Mouse (Mus musculus) right cerebral cortex, postnatal 4 days (tissue): ENCODE results near the gene Smarca4.
"Not testable (repeated sequence)": the region's sequence is repeated elsewhere in the genome, so short reads cannot be mapped to it uniquely, and the experiment has no call there.

Source experiments
- DNase-seq: peaks from one replicate; pipeline ENCODE4 v3.0.0-alpha.2; 2022

Smarca4 gene

DNA sequence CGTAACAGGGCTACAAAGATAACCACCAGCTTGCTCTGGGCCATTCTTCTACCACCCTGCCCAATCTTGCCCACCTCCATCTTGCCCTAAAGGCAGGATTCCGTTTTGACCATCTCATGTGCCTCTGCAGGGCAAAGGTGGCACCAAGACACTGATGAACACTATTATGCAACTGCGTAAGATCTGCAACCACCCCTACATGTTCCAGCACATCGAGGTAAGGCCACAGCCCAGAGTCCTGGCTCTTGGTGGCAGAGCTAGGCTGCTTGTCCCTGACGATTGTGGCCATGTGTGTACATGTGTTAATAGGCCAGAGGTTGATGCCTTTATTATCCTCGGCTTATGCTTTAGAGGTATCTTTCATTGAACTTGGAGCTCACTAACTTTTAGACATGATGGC is 54.4 kb downstream of the Smarca4 start:
- no peak for DNase-seq

DNA sequence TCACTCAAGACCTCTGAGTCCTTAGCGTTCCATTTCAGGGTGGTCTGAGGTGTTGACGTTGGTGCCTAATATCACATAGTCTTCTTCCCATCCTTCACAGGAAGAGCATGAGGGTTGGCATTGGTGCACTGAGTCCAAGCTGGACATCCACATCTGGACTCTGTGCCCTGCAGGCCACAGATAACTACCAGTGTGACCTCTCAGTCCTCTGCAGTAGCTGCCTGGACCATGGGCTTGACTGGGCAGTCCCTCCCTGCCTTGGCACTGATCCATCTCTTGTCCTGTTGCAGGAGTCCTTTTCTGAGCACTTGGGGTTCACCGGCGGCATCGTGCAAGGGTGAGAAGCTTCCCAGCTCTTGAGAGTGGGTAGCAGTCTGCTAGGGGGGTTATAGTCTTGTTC is 55.8 kb downstream of the Smarca4 start:
- no peak for DNase-seq

DNA sequence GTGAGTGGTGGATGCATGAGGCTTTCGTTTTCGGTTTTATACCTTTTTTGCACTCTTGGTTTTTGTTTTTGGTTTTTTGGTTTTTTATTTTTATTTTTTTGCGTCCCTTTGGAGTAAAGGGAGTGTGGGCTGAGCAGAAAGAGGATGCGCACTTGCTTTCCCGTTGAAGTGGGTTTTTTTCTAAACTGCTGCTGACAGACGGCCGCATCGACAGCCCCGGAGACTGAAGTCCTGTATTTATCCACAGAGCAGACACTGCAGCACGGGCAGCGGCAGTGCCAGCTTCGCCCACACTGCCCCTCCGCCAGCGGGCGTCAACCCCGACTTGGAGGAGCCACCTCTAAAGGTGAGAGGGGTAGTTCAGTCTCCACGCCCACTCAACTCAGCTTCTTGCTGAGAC is 61.7 kb downstream of the Smarca4 start:
- DNase-seq = no peak

DNA sequence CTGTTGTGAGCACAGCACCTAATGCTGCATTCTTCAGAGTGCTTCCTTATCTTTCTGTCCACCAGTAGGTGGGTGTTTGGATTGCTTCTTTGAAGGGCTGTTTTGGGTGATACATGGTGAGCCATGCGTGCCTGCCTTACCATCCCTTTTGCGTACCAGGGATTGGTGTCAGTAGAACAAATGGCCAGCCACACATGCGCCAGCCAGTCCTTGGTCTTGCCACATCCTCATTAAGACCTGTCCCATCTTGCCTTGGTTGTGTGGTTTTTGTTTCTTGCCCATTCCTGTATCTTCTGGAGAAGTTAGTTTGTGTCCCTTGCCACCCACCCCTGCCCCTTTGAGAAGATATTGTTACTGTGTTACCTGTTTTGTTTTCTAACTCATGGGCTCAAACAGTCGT is 64.5 kb downstream of the Smarca4 start:
- DNase-seq = no peak

DNA sequence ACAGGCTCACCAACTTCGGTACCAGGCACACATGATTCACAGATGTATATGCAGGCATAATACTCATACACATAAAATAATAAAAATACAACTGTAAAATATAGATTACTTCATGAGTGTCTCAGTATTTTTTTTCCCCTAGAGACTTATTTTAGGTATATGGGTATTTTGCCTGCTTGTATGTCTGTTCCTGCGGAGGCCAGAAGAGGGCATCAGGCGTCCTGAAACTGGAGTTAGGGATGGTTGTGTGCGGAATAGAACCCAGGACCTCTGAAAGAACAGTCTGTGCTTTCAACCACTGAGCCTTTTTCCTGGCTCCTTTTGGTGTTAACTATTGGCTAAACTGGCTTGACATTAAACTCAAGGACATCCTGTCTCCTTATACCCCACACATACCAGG is 66.9 kb downstream of the Smarca4 start:
- no peak for DNase-seq

DNA sequence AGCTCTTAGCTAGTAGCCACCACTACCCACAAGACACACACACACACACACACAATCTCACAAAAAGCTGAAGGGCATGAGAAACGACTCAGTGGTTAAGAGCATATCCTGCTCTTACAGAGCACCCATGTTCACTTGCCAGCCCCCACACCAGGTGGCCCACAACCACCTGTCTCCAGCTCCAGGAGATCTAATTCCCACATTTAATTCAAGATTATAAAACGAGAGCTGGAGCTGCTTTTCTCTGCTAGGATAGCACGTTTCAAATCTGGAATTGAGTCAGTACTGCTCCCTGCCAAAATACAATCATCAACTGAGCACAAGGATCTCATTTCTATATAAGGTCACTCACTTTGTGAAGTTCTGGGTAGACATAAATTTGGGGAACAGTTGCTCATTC is 67.9 kb downstream of the Smarca4 start:
- no peak for DNase-seq

DNA sequence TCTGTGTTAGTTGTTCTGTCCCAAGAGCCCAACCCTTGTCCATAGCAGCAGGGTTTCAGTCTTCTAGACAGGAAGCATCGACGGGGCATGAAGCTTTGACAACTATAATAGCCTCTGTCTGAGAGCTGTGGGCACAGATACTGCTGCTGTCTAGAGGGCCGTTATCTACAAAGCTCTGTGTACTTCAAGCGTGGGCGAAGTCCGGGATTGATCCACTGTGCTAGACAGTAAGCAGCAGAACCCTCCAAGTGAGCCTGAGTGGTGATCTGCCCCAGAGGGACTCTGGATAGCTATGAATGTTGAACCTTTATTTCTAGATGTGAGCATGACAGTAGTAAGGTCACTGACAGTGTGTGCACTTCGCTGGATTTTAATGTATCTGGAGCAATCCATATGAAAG is 72.6 kb downstream of the Smarca4 start:
- no peak for DNase-seq

DNA sequence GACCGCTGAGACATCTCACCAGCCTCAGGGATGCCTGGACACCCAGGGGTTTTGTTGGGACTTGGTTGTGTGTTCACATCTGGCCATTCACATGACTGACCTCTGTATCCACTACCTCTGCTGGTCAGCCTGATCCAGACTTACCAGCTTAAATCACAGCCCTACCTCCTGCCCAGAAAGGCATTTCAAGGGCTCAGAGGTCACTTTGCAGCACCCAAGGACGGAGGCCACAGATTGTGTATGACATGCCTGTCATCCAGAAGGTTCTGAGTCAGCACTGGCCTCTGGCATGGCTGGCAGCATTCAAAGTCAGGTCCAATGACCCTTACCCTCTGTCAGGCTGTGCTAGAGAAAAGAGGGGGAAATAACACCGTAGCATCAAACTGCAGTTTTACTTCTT is 74.1 kb downstream of the Smarca4 start:
- DNase-seq = no peak

DNA sequence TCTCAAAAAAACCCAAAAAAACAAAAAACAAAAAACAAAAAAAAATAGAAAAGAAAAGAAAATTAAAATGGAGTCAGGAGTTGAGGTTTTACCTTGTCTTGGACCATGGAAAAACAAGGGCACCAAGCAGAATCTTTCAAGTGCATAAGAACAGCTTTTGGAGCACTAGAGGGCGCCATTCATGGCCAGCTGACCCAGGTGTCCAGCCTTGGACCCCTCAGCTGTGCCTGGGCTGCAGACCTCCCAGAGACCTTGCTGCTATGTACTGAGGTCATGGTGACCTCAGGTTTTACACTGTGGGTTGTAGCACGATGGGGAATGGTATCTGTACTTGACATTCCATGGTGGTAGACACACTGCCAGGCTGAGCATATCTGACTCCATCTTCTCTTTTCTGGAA is 75.9 kb downstream of the Smarca4 start:
- DNase-seq = no peak

DNA sequence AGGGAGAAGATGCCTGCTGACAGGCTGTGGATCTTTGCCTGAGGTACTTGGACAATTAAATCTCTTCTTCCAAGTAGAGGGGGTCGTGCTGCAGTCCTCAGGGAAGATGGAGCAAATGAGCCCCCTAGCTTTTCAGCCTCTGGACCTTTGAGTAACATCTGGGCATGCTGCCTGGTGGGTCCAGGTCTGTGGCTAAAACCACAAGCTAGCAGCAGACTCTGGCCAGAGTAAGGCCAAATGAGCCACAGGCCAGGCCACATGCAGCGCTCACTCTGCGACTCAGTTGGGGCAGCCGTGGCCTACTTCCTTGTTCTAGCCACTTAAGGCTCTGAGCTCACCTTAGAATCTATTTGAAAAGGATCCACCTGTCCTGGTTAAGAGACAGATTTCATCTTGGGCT is 76.5 kb downstream of the Smarca4 start:
- DNase-seq = no peak

DNA sequence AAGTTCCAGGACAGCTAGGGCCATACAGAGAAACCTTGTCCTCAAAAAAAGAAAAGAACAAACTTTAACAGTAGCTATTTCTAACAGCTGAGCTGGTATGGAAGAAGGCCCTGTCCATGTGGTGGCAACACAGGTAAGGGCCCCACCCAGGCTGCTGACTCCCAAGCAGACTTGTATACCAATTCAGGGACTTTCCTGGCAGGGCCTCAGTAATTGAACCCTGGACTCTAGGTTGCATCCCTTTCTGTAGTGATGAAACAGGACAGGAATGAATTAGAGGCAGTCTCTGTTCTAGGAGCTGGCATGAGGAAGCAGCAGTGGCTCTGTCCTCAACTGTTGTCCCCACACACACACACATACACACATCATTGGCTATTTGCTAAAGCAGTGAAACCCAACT is 78.1 kb downstream of the Smarca4 start:
- no peak for DNase-seq

DNA sequence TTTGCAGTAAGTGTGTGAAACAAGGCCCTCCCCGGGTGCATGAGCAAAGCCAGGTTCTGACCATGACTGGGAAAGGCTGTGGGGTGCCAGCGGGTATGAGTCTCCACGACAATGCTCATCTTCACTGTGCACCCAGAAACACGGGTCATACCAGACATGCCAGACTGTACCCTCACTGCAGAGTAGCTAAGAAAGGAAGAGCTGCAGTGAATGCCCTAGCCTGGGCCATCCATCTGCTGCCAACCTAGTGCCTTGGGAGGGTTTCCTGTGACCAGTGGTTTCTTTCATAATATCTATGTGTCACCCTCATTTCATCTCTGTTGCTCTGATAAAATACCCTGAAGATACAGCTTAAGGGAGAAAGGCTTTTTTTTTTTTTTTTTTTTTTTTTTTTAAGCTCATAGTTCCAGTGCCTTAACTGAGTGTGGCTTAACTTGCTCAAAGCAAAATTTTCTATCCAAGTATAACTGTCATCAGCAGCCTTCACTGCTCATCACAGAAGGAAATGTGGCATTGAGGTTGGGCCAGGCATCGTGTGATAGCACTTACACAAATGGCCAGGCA is 79.3 kb downstream of the Smarca4 start:
- no peak for DNase-seq

DNA sequence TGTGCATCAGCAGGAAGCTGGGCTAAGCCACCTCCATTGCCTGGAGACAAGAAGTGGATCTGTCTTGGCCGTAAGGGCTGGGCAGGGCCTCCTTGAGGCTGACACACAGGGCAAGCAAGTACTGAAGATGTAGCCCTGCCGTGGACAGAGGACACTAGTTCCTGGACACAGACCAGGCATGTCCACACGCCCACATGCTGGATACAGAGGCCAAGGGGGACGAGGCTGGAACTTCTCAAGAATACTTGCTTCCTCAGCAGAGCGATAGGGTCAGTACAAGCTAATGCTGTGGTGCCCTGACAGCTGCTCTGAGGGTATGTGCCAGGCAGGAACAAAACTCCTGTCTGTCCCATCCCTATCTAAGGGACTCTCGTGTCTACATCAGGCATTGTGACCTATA is 81.2 kb downstream of the Smarca4 start:
- no peak for DNase-seq

DNA sequence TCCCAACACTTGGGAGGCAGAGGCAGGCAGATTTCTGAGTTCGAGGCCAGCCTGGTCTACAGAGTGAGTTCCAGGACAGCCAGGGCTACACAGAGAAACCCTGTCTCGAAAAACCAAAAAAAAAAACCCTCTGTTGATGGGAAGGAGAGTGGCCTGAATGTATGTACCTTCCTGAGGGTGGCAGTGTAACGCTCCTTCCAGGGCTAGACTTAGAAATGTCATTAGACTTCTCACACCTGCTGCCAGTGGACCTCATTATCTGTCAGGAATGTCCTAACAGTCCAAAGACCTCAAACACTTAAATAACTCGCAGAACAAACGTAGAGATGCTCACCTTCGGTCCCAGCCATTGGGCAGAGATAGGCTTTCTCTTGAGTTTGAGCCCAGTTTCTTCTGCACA is 83.3 kb downstream of the Smarca4 start:
- DNase-seq = not testable (repeated sequence)

DNA sequence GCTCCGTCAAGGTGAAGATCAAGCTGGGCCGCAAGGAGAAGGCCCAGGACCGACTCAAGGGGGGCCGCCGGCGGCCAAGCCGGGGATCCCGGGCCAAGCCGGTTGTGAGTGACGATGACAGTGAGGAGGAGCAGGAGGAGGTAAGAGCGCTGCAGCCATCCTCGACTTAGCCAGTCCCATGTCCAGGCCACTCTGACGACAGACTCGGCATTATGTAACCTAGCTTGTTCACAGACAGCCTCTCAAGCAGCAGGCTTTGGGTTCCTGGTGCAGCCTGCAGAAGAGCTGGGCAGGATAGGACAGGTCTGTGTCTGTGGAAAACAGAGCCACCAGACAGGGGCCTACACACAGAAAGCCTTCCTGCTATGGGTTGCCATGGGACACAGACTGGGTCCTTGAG is 85.1 kb downstream of the Smarca4 start:
- DNase-seq = no peak

DNA sequence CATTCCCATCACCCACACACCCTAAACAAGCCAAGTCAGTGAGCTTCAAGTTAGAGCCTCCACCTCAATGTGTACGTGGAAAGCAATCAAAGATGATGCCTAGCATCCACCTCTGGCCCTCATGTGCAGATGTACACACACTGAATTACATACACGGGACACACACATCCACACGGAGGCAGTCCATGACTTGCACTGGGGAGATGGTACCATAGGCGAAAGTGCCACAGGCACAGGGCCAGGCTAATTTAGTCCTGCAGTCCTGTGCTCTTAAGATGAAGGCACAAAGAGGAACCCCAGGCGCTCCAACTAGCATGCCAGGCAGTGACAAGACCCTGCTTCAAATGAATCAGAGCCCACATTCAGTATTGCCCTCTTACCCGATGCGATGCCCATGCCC is 87.5 kb downstream of the Smarca4 start:
- no peak for DNase-seq

DNA sequence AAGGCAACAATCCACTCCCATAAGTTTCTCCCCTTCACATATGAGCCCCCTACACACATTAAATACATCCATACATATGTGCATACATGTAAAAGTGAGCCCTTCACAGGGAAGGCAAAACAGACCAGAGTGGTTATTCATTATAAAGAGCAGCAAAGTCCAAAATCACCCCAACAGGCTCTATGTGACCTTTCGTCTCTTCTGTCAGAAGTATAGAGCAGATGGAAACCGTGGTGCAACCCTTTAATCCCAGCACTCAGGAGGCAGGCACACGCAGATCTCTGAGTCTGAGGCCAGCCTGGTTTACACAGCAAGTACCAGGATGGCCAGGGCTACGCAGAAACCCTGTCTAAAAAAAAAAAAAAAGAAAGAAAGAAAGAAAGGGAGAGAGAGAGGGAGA is 90.1 kb downstream of the Smarca4 start:
- no peak for DNase-seq

DNA sequence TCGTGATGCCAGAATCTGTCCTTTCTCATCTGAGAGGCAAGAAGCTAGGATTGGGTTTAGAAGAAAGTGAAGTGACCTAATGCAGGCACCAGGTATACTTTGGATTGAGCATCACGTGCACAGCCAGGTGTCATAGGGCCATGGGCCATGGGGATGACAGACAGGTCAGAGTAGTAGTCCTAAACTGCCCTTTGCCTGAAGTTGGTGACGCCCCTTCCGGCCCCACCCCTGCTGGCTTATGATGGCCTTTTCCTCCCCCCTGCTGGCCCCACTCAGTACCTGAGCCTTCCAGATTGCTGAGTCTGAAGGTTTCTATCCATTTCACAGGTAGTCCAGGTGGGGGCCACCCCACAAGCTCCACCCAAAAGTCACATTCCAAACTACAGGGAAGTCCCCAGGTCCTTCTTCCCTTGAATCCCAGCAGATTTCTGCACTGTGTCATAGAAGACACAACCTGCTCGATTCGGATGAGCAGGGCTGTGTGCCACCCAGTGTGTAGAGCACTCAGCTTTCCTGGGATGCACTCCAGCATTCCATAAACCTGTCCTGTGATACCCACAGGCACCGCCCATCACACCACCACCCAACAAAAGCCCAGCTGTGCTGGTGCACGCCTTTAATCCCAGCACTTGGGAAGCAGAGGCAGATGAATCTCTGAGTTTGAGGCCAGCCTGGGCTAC is 90.8 kb downstream of the Smarca4 start:
- no peak for DNase-seq

DNA sequence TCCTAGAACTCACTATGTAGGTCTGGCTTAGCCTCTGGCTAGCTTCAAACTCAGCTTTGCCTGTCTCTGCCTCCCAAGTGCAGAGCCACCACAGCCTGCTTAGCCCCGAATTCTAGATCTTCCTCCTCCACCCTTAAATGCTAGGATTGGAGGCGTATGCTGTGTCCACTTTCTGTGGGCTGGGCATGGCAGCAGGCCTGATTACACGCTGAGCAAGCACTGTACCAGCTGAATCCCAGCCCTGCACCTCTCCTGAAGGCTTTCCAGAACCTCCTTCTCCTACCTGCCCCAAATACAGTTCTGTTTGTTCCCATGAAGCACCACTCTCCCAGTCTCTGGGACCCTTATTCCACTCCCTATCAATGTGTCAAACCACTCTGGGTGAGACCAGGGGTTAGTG is 93.4 kb downstream of the Smarca4 start:
- DNase-seq = no peak

DNA sequence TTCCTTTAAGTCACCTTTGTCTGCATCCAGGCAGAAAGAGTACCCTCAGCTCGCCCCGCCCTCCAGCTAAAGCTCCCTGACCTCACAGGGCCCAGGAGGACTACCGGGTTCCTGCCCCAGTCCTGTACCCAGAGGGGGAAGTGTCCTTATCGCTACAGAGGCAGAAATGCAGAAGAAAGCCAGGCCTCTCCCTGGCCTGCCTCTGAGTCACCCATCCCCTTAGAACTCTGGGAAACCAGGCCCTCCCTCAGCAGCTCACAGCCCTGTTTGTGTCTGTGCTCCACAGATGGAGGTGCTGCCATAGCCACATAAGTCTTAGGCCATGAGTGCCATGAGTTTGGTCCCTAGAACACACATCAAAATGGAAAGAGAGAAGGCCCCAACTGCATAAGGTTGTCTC is 99.3 kb downstream of the Smarca4 start:
- DNase-seq = no peak

DNA sequence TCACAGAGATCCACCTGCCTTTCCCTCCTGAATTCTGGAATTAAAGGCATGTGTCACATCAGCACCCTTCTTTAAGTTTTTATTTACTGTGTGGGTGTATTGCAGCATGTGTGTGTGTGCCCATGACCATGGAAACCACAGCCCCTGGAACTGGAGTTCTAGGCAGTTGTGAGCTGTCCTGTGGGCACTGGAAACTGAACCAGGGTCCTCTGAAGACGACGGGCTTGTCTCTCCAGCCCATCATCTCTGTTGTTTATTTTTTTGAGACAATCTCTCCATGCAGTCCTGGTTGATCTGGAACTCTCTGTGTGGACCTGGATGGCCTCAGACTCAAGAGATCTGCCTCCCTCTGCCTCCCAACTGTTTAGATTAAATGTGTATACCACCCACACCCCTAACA is 101.0 kb downstream of the Smarca4 start:
- DNase-seq = no peak

DNA sequence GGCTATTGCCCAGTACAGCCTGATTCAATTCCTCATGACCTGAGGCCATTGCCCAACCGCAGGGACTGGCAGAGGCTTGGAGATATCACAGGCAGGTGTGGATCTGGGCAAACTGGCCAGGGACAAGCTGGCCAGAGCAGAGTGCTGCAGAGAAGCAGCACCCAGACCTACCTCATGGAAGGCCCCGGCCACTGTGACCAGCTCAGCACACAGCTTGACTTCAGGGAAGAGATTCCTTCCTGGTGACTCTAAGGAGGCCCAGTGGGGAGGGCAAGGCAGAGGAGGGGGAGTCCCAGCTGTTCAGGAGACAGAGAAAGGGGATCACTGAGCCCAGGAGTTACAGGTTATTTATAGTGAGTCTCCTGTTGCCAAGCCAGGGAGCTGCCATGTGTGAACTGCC is 105.1 kb downstream of the Smarca4 start:
- DNase-seq = no peak

DNA sequence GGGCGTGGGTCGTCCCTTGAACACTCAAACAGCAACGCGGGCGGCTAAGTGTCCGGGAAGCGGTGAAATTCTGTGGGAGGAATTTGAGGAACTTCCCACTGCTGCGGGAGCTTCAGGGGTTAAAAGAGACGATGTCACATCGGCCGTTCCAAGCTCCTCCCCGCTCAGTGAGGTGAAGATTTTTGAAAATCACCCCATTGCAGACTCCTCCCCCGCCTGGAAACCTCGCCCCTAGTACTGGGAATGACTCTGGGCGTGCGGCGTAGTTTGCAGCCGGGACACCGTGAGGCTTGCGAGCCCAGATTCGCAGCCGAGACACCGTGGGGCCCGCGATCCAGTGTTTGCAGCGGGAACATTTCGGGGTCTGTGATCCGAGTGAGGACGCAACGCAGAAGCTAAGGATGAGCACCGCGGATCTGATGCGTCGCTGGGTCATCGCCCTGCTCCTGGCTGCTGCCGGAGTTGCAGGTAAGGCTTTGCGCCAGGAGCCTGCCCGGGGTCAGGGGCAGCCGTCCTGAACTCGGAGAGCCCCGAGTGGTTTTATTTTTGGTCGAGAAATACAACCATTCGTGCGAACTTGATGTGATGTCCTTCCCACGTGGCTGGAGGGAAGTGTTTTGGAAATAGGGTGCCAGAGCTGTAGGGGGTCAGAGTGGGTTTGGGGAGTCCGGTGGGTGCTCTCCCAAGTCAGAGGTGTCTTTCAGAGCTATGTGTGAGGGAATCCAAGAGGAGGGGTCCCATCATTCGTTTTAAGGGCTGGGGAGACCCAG is 107.6 kb downstream of the Smarca4 start, which contains the start of gene Ldlr:
TSS of gene Ldlr (plus strand) at position 107 of the 770 bp plus-strand sequence.
- DNase-seq = peak; percentile 76

DNA sequence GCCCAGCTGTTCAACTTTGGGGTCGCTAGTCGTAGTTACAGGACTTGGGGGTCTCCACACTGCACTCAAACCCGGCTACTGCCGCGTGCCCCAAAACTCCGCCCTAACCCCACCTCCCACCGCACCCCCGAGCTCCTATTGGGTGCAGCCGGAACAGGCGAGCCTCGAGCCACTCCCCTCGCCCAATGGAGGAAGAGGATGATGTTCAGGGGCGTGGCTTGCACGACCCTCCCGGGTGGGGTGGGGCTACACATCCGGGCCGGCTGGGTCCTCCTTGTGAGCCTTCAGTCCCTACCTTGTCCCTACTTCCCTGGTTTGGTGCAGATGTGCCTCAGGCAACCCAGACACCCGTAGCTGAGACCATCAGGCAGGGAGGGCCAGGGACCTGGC is 108.2 kb downstream of the Smarca4 start:
- DNase-seq = peak; percentile 85
